Mouse (Mus musculus) forebrain, embryonic 10.5 days (tissue): Measurements from ENCODE around the gene Csn2. TPM values are rescaled to one million over a fixed set of nuclear protein-coding genes. Genes with fewer than 3 reads are reported as not detected.

Experiments used
- DNase-seq: peaks from one replicate; pipeline ENCODE4 v3.0.0-alpha.2; 2017; ENCODE audit warnings: low spot score; ENCODE audit errors: extremely low spot score
- H3K27ac ChIP-seq: fragments of 300-500 bp; sonication (generic); 2 replicates; pipeline ENCODE4 v1.5.1; 2016; ENCODE audit warnings: mild to moderate bottlenecking
- H3K27me3 ChIP-seq: fragments of 300-500 bp; sonication (generic); 2 replicates; pipeline ENCODE4 v1.6.1; 2016; ENCODE audit warnings: mild to moderate bottlenecking; ENCODE audit not compliant: poor library complexity, severe bottlenecking
- H3K36me3 ChIP-seq: fragments of 300-500 bp; sonication (generic); replicated peaks from 2 replicates; pipeline ENCODE4 v1.6.1; 2016; ENCODE audit warnings: mild to moderate bottlenecking, moderate library complexity
- H3K4me1 ChIP-seq: fragments of 300-500 bp; sonication (generic); 2 replicates; pipeline ENCODE4 v1.6.1; 2016
- H3K4me3 ChIP-seq: fragments of 300-500 bp; sonication (generic); 2 replicates; pipeline ENCODE4 v1.5.1; 2016; ENCODE audit warnings: mild to moderate bottlenecking, moderate library complexity
- H3K9me3 ChIP-seq: fragments of 300-500 bp; sonication (generic); 2 replicates; pipeline ENCODE4 v1.6.1; 2016; ENCODE audit warnings: mild to moderate bottlenecking, moderate library complexity
- WGBS: fragments of 180-500 bp; shearing (Covaris S2); methylation state at CpG from one replicate; pipeline ENCODE4 v1.1.7; 2016; 5-methylcytosine and 5-hydroxymethylcytosine counted together
- polyA plus RNA-seq: library from polyadenylated mRNA; unstranded; fragments of >200 nt; fragmentation: Nextera tagmentation; extraction: Ambion mirVana; gene quantifications from 2 replicates; pipeline ENCODE4 v1.2.1, GENCODE M21; 2016

Gene Csn2
- not detected in 2 replicates for polyA plus RNA-seq

DNA sequence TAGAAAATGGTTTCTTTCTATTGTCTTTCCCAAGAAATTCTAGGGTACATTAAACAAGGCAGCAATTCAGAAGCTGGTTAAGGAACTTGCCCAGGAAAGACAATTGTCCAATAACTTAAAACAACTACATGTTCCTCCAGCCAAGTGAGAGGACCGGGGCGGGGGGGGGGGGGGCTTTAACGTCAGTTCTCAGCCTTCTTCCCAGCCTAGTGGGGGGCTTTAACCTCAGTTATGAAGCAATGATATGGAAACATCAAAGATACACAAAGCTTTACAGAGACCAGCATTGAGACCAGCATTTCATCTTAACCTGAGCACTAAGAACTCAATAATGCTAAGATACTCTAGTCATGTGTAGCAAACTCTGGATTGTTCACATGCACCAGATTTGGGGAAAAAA is at the start of gene Csn2:
TSS of gene Csn2 (minus strand) at position 101 of the 400 bp plus-strand sequence.
- 78% methylated on average over 3 of the region's 3 CpGs for WGBS
- Histone ChIP-seq H3K27ac (no peak within 1 kb of the TSS), H3K4me3 (no peak within 1 kb of the TSS), H3K9me3 (no peaks in the 10 kb centered on the region), H3K4me1 (no peaks in the 10 kb centered on the region), H3K36me3 (no peaks in the 10 kb centered on the region), H3K27me3 (no peaks in the 10 kb centered on the region)
- DNase-seq, result no peak

DNA sequence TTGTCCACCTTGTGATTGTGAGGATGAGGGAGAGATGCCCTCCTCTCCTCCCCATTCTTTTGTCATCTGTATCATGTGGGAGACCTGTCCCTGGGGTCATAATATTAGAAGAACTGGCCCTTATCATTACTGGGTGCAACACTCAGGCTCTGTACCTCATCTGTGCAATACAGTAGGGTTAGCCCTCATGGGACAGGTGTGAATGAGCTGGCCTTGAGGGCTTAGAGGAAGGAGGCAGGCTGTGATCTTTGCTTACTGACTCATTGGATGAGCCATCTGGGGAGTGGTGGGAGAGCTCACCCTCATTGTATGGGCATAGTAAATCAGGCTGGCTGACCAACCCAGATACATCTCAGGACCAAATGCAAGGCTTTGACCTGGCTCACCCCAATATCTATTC is 35.4 kb upstream of the Csn2 start:
- Histone ChIP-seq H3K36me3 (no peaks in the 10 kb centered on the region), H3K27me3 (no peaks in the 10 kb centered on the region), H3K4me1 (no peaks in the 10 kb centered on the region), H3K4me3 (no peak overlapping the region), H3K27ac (no peak overlapping the region), H3K9me3 (no peaks in the 10 kb centered on the region)
- DNase-seq, result no peak

DNA sequence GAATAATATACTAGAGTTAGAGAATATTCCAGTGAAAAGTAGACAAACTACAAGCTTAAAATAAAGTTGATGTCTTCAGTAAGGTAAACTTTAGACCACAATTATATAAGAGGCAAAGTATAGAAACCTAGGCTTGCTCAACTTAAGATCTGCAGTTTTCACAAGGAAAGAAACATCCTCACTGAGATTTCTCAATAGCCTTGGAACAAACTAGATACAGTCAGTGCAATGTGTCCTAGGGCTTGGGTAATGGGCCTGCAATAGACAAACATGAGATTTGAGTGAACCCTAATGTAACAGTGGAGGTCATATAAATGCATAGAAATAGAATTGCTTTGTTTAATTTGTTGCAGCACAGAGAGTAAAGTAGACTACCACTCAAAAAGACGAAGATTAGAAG is 6.5 kb upstream of the Csn2 start:
- H3K4me1 ChIP-seq, result no peaks in the 10 kb centered on the region
- H3K27me3 ChIP-seq, result no peaks in the 10 kb centered on the region
- no peaks in the 10 kb centered on the region for H3K9me3 ChIP-seq
- H3K27ac ChIP-seq, result no peak overlapping the region
- 83% methylated on average over 1 of the region's 1 CpGs for WGBS
- H3K36me3 ChIP-seq, result no peaks in the 10 kb centered on the region
- H3K4me3 ChIP-seq, result no peak overlapping the region
- no peak for DNase-seq

DNA sequence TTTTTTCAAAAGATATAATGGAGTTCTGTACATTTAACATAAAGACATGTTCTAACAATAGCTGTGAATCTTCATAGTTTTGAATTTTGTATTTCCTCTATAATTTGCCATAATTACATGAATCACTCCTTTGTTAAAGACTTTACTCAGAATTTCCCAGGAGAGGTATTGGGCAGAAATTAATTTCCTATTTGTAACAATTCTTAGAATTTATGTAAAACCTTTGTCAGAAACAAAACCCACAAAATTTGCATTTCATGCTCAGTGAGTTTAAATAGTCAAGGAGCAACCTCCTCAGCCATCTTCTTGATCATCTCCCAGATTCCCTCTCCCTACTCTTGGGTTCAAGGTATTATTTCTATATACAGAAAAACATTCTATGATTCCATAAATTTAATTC is 33.5 kb downstream of the Csn2 start, which contains the start of gene Csn1s1:
TSS of gene Csn1s1 (plus strand) at position 301 of the 400 bp plus-strand sequence.
- H3K4me3 ChIP-seq, result no peak within 1 kb of the TSS
- no peaks in the 10 kb centered on the region for H3K36me3 ChIP-seq
- no peaks in the 10 kb centered on the region for H3K4me1 ChIP-seq
- H3K27me3 ChIP-seq, result no peaks in the 10 kb centered on the region
- no peak within 1 kb of the TSS for H3K27ac ChIP-seq
- H3K9me3 ChIP-seq, result no peaks in the 10 kb centered on the region
- DNase-seq, result no peak

DNA sequence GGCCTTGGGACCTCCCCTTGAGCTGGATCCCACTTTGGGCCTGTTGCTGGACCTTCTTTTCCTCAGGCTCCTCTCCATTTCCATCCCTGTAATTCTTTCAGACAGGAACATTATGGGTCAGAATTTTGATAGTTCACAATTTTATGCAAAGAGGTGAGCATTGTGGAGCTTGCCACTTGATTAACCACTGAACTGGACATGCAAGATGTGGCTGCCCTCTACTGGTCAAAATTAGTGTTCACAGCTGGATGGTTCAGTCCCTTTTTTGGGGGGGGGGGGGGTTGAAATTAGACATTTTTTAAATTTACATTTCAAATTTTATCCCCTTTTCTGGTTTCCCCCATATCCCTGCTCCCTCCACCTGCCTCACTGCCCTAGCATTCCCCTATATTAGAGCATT is 56.6 kb downstream of the Csn2 start:
- Histone ChIP-seq H3K27me3 (no peaks in the 10 kb centered on the region), H3K4me3 (no peak overlapping the region), H3K36me3 (no peaks in the 10 kb centered on the region), H3K9me3 (no peaks in the 10 kb centered on the region), H3K27ac (no peak overlapping the region), H3K4me1 (no peaks in the 10 kb centered on the region)
- no peak for DNase-seq

Other genes starting within 250 kb of the Csn2 start
- gene Ugt2a2, start 217.4 kb downstream of the Csn2 start, polyA plus RNA-seq, result not detected in 2 replicates
- not detected in 2 replicates for gene Gm43638, start 212.8 kb downstream of the Csn2 start, polyA plus RNA-seq
- not detected in 2 replicates for gene Ugt2a1, start 208.8 kb downstream of the Csn2 start, polyA plus RNA-seq
- gene Sult1b1, start 161.4 kb downstream of the Csn2 start, polyA plus RNA-seq, result not detected in 2 replicates
- gene Sult1d1, start 130.6 kb downstream of the Csn2 start, polyA plus RNA-seq, result not detected in 2 replicates
- 1.0 and 1.7 TPM in 2 replicates for gene Sult1e1, start 108.0 kb downstream of the Csn2 start, polyA plus RNA-seq
- gene Csn1s1, start 33.4 kb downstream of the Csn2 start, polyA plus RNA-seq, result not detected in 2 replicates
- not detected in 2 replicates for gene Csn1s2a, start 74.9 kb upstream of the Csn2 start, polyA plus RNA-seq
- gene Csn1s2b, start 108.5 kb upstream of the Csn2 start, polyA plus RNA-seq, result not detected in 2 replicates
- gene Prr27, start 126.1 kb upstream of the Csn2 start, polyA plus RNA-seq, result not detected in 2 replicates
- gene Odam, start 185.4 kb upstream of the Csn2 start, polyA plus RNA-seq, result not detected in 2 replicates
- 0.37 and 0.52 TPM in 2 replicates for gene Csn3, start 225.9 kb upstream of the Csn2 start, polyA plus RNA-seq